Mouse (Mus musculus) thymus, adult 2 months (tissue): ENCODE measurements around the gene Pum1. TPM values are rescaled to one million over a fixed set of nuclear protein-coding genes. Genes with fewer than 3 reads are reported as not detected.

Experiments
- DNase-seq: peaks from one replicate; pipeline ENCODE4 v3.0.0; 2021
- H3K27ac ChIP-seq: fragments of 200-500 bp; 2 replicates; pipeline ENCODE4 v1.5.1; 2012; ENCODE audit warnings: low read length, control low read depth; ENCODE audit not compliant: control insufficient read depth, insufficient read depth
- H3K27me3 ChIP-seq: fragments of 200-500 bp; 2 replicates; pipeline ENCODE4 v1.6.1; 2012; ENCODE audit warnings: mild to moderate bottlenecking, low read length, moderate library complexity, mixed read lengths; ENCODE audit not compliant: control insufficient read depth, insufficient read depth
- H3K36me3 ChIP-seq: fragments of 200-500 bp; 2 replicates; pipeline ENCODE4 v1.6.1; 2012; ENCODE audit warnings: mild to moderate bottlenecking, low read length, moderate library complexity; ENCODE audit not compliant: control insufficient read depth, insufficient read depth
- H3K4me1 ChIP-seq: fragments of 200-500 bp; replicated peaks from 2 replicates; pipeline ENCODE4 v1.6.1; 2012; ENCODE audit warnings: low read length; ENCODE audit not compliant: control insufficient read depth, insufficient read depth
- H3K4me3 ChIP-seq: fragments of 200-500 bp; 2 replicates; pipeline ENCODE4 v1.5.1; 2012; ENCODE audit warnings: mild to moderate bottlenecking, low read length, control low read depth, moderate library complexity; ENCODE audit not compliant: control insufficient read depth, insufficient read depth
- CTCF ChIP-seq: fragments of 200-500 bp; IDR thresholded peaks from 2 replicates; pipeline ENCODE4 v1.5.1; 2012; ENCODE audit warnings: mild to moderate bottlenecking, control low read depth, low read length, moderate library complexity, borderline replicate concordance; ENCODE audit not compliant: control insufficient read depth, poor library complexity, insufficient read depth; ENCODE audit errors: extremely low read depth
- POLR2A ChIP-seq: fragments of 200-500 bp; IDR thresholded peaks from 2 replicates; pipeline ENCODE4 v1.6.1; 2012; ENCODE audit warnings: mild to moderate bottlenecking, low read length, control low read depth, moderate library complexity; ENCODE audit not compliant: control insufficient read depth, poor library complexity, insufficient read depth; ENCODE audit errors: extremely low read depth
- WGBS: fragments of 180-500 bp; shearing (Covaris S2); methylation state at CpG from one replicate; pipeline ENCODE4 v1.1.7; 2018; 5-methylcytosine and 5-hydroxymethylcytosine counted together
- polyA plus RNA-seq: library from polyadenylated mRNA; depleted of rRNA; stranded (reverse); fragments of >200 nt; gene quantifications from 2 replicates; pipeline ENCODE4 v1.2.3, GENCODE M21; 2012

Gene Pum1
- polyA plus RNA-seq, 1 experiment, result 95.4 TPM

- 85% methylated on average over 5 of the region's 5 CpGs for WGBS
These were observed 124.4 kb downstream of the Pum1 start for GRCm38 (mm10) chr4:130787530-130787929.

GRCm38 (mm10) chr4:130790180-130790579 is 127.1 kb downstream of the Pum1 start:
- Histone ChIP-seq H3K27me3 (peaks cover 10% of the 10 kb centered on the region; the same call in 1 of the 2 replicates), H3K27ac (no peak overlapping the region), H3K4me3 (no peak overlapping the region), H3K36me3 (no peaks in the 10 kb centered on the region), H3K4me1 (peaks cover 14% of the 10 kb centered on the region)
- TF ChIP-seq POLR2A (no peak), CTCF (peak; percentile 73; the same call in 1 of the 2 replicates)
- DNase-seq, result peak; percentile 79
- WGBS, result 12% methylated on average over 6 of the region's 6 CpGs

More at GRCm38 (mm10) chr4:130787530-130787929, 124.4 kb downstream of the Pum1 start:
- Histone ChIP-seq H3K36me3 (no peaks in the 10 kb centered on the region), H3K27ac (no peak overlapping the region), H3K4me1 (peaks cover 7% of the 10 kb centered on the region; the same call in 1 of the 2 replicates), H3K4me3 (no peak overlapping the region), H3K27me3 (peaks cover under 1% of the 10 kb centered on the region; the same call in 1 of the 2 replicates)
- no peak for TF ChIP-seq CTCF
- no peak for TF ChIP-seq POLR2A
- no peak for DNase-seq

- TF ChIP-seq CTCF (no peak), POLR2A (no peak)
- peak; percentile 11 for DNase-seq
- whole genome bisulfite sequencing, result 12% methylated on average over 16 of the region's 19 CpGs
These were observed 128.8 kb downstream of the Pum1 start for GRCm38 (mm10) chr4:130791811-130792375.

GRCm38 (mm10) chr4:130792376-130793179 is 129.5 kb downstream of the Pum1 start, which contains the start of gene Sdc3:
Sdc3 (plus strand) TSS chr4:130792537.
- WGBS, result 12% methylated on average over 94 of the region's 99 CpGs

More at GRCm38 (mm10) chr4:130791811-130792375, 128.8 kb downstream of the Pum1 start:
- no peak overlapping the region for H3K27ac ChIP-seq
- no peaks in the 10 kb centered on the region for H3K36me3 ChIP-seq
- peaks cover 10% of the 10 kb centered on the region; the same call in 1 of the 2 replicates for H3K27me3 ChIP-seq
- H3K4me3 ChIP-seq, result peak overlapping the region; percentile 21
- H3K4me1 ChIP-seq, result peaks cover 14% of the 10 kb centered on the region

GRCm38 (mm10) chr4:130793180-130793501 is 130.0 kb downstream of the Pum1 start:
- H3K4me3 ChIP-seq, result peak overlapping the region; percentile 50
- TF ChIP-seq POLR2A (no peak), CTCF (no peak)
- peaks cover 10% of the 10 kb centered on the region; the same call in 1 of the 2 replicates for H3K27me3 ChIP-seq
- peaks cover 14% of the 10 kb centered on the region for H3K4me1 ChIP-seq
- H3K27ac ChIP-seq, result no peak overlapping the region
- no peak for DNase-seq
- WGBS, result 33% methylated on average over 7 of the region's 7 CpGs
- no peaks in the 10 kb centered on the region for H3K36me3 ChIP-seq

More at GRCm38 (mm10) chr4:130792376-130793179, 129.5 kb downstream of the Pum1 start, which contains the start of gene Sdc3:
- DNase-seq, result peak; percentile 29
- Histone ChIP-seq H3K36me3 (no peaks in the 10 kb centered on the region), H3K27ac (no peak within 1 kb of the TSS), H3K27me3 (peaks cover 10% of the 10 kb centered on the region; the same call in 1 of the 2 replicates), H3K4me3 (peak within 1 kb of the TSS; percentile 50), H3K4me1 (peaks cover 14% of the 10 kb centered on the region)
- no peak for TF ChIP-seq CTCF
- no peak for TF ChIP-seq POLR2A

GRCm38 (mm10) chr4:130794771-130795170 is 131.7 kb downstream of the Pum1 start:
- 21% methylated on average over 4 of the region's 4 CpGs for WGBS
- DNase-seq, result no peak
- H3K4me3 ChIP-seq, result no peak overlapping the region
- H3K27ac ChIP-seq, result no peak overlapping the region
- TF ChIP-seq CTCF (no peak), POLR2A (no peak)
- peaks cover 10% of the 10 kb centered on the region; the same call in 1 of the 2 replicates for H3K27me3 ChIP-seq
- H3K4me1 ChIP-seq, result peaks cover 14% of the 10 kb centered on the region
- H3K36me3 ChIP-seq, result no peaks in the 10 kb centered on the region
